Mouse (Mus musculus): ENCODE results near the gene Hivep3. TPM values are rescaled to one million over a fixed set of nuclear protein-coding genes. Genes with fewer than 3 reads are reported as not detected.

Hivep3 gene
- total and polyA plus RNA-seq, 3 experiments, result not detected

DNA sequence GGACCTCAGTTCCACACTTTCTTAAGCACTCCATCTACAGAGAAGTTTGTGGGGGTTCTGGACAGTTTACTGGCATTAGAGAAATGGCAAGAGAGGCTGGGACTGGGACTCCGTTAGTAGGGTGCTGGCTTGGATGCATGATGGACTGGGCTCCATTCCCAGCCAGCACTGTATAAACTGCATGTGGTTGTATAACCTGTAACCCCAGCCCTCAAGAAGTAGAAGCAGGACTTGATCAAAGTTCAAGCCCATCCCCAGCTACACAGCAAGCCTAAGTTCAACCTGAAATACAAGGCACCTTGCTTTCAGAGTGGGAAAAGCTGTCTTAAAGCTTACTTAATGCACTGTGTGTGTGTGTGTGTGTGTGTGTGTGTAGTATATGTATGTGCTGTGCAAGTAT is 226.3 kb downstream of the Hivep3 start:
- H3K79me2 ChIP-seq (ENCODE audit: control insufficient read depth, insufficient read depth, low read length, poor library complexity), result no peaks in the 10 kb centered on the region
- H3K4me1 ChIP-seq (ENCODE audit: control insufficient read depth in 1 of 2, insufficient read depth in 2 of 2, low read length in 2 of 2), result no peaks in the 10 kb centered on the region
- no peaks in the 10 kb centered on the region for H3K36me3 ChIP-seq (ENCODE audit: control insufficient read depth in 1 of 2, insufficient read depth in 2 of 2, low read length in 2 of 2)
- no peak overlapping the region for H3K27ac ChIP-seq (ENCODE audit: control insufficient read depth, low read depth, low read length)
- no peak overlapping the region for H3K9ac ChIP-seq (ENCODE audit: control insufficient read depth, low read depth, low read length, poor library complexity, severe bottlenecking)
- TF ChIP-seq TAL1 (IDR thresholded peaks at IDR 0.05; ENCODE audit: low read length) (no peak), ELF1 (IDR thresholded peaks at IDR 0.05; ENCODE audit: low read depth, low read length) (no peak), GABPA (IDR thresholded peaks at IDR 0.05; ENCODE audit: low read depth, low read length) (no peak), EP300 (IDR thresholded peaks at IDR 0.05; ENCODE audit: low read depth in 1 of 2, low read length in 2 of 2) (no peak), ZNF384 (IDR thresholded peaks at IDR 0.05; ENCODE audit: low read depth, low read length) (no peak), MEF2A (IDR thresholded peaks at IDR 0.05; ENCODE audit: extremely low read depth, insufficient replicate concordance, low read depth, low read length, poor library complexity, severe bottlenecking) (no peak), GATA1 (IDR thresholded peaks at IDR 0.05; ENCODE audit: low read depth, low read length) (no peak), JUND (IDR thresholded peaks at IDR 0.05; ENCODE audit: low read depth, low read length) (no peak), NELFE (IDR thresholded peaks at IDR 0.05; ENCODE audit: low read depth, low read length) (no peak), UBTF (IDR thresholded peaks at IDR 0.05; ENCODE audit: borderline replicate concordance, insufficient read depth, low read depth, low read length) (no peak)
- no peaks in the 10 kb centered on the region for H3K9me3 ChIP-seq (replicated peaks; ENCODE audit: insufficient read depth, low read length)
- no peak for DNase-seq (ENCODE audit: low read depth, low spot score)
- no peaks in the 10 kb centered on the region for H3K27me3 ChIP-seq (ENCODE audit: control insufficient read depth in 1 of 2, insufficient read depth in 2 of 2, low read length in 2 of 2)
- no peak overlapping the region for H3K4me3 ChIP-seq (ENCODE audit: control insufficient read depth in 1 of 2, insufficient read depth in 1 of 2, low read depth in 2 of 2, low read length in 2 of 2)

- Histone ChIP-seq H3K4me1 (ENCODE audit: control insufficient read depth in 1 of 2, insufficient read depth in 2 of 2, low read length in 2 of 2) (no peaks in the 10 kb centered on the region), H3K4me3 (ENCODE audit: control insufficient read depth in 1 of 2, insufficient read depth in 1 of 2, low read depth in 2 of 2, low read length in 2 of 2) (no peak overlapping the region)
Measured at GRCm38 (mm10) chr4:119960523-119960922, 226.9 kb downstream of the Hivep3 start.

More at GRCm38 (mm10) chr4:119960523-119960922, 226.9 kb downstream of the Hivep3 start:
- Histone ChIP-seq H3K79me2 (ENCODE audit: control insufficient read depth, insufficient read depth, low read length, poor library complexity) (no peaks in the 10 kb centered on the region), H3K36me3 (ENCODE audit: control insufficient read depth in 1 of 2, insufficient read depth in 2 of 2, low read length in 2 of 2) (no peaks in the 10 kb centered on the region), H3K27ac (ENCODE audit: control insufficient read depth, low read depth, low read length) (no peak overlapping the region), H3K9me3 (replicated peaks; ENCODE audit: insufficient read depth, low read length) (no peaks in the 10 kb centered on the region), H3K9ac (ENCODE audit: control insufficient read depth, low read depth, low read length, poor library complexity, severe bottlenecking) (no peak overlapping the region), H3K27me3 (ENCODE audit: control insufficient read depth in 1 of 2, insufficient read depth in 2 of 2, low read length in 2 of 2) (no peaks in the 10 kb centered on the region)
- DNase-seq (ENCODE audit: low read depth, low spot score), result no peak
- TF ChIP-seq ETS1 (IDR thresholded peaks at IDR 0.05; ENCODE audit: low read depth, low read length), result no peak
- TF ChIP-seq ZNF384 (IDR thresholded peaks at IDR 0.05; ENCODE audit: low read depth, low read length), result no peak
- TF ChIP-seq TCF12 (IDR thresholded peaks at IDR 0.05; ENCODE audit: low read depth, low read length), result no peak
- no peak for TF ChIP-seq EP300 (IDR thresholded peaks at IDR 0.05; ENCODE audit: low read depth in 1 of 2, low read length in 2 of 2)
- no peak for TF ChIP-seq BHLHE40 (IDR thresholded peaks at IDR 0.05; ENCODE audit: borderline replicate concordance, low read depth, low read length)
- TF ChIP-seq NELFE (IDR thresholded peaks at IDR 0.05; ENCODE audit: low read depth, low read length), result no peak
- no peak for TF ChIP-seq MAFK (IDR thresholded peaks at IDR 0.05; ENCODE audit: borderline replicate concordance, low read depth, low read length)
- no peak for TF ChIP-seq MAZ (IDR thresholded peaks at IDR 0.05; ENCODE audit: low read depth, low read length)
- no peak for TF ChIP-seq CHD2 (IDR thresholded peaks at IDR 0.05; ENCODE audit: low read length)
- no peak for TF ChIP-seq TAL1 (IDR thresholded peaks at IDR 0.05; ENCODE audit: low read length)
- TF ChIP-seq SIN3A (IDR thresholded peaks at IDR 0.05; ENCODE audit: low read length), result no peak
- no peak for TF ChIP-seq SMC3 (IDR thresholded peaks at IDR 0.05; ENCODE audit: low read depth, low read length)
- no peak for TF ChIP-seq RAD21 (IDR thresholded peaks at IDR 0.05; ENCODE audit: low read depth, low read length)
- TF ChIP-seq TBP (IDR thresholded peaks at IDR 0.05; ENCODE audit: low read depth, low read length), result no peak
- no peak for TF ChIP-seq NRF1 (IDR thresholded peaks at IDR 0.05; ENCODE audit: insufficient read depth, low read depth, low read length, poor library complexity, severe bottlenecking)
- no peak for TF ChIP-seq MEF2A (IDR thresholded peaks at IDR 0.05; ENCODE audit: extremely low read depth, insufficient replicate concordance, low read depth, low read length, poor library complexity, severe bottlenecking)
- no peak for TF ChIP-seq ZC3H11A (IDR thresholded peaks at IDR 0.05; ENCODE audit: low read depth, low read length)
- TF ChIP-seq JUND (IDR thresholded peaks at IDR 0.05; ENCODE audit: low read depth, low read length), result no peak
- TF ChIP-seq USF1 (IDR thresholded peaks at IDR 0.05; ENCODE audit: low read depth, low read length), result no peak
- no peak for TF ChIP-seq MXI1 (IDR thresholded peaks at IDR 0.05; ENCODE audit: low read depth, low read length)

Data from MEL (cell line).